Mouse (Mus musculus): Measurements from ENCODE around the gene Gm9970.
"Not testable (repeated sequence)": the region's sequence is repeated elsewhere in the genome, so short reads cannot be mapped to it uniquely, and the experiment has no call there.

Gm9970 gene

DNA sequence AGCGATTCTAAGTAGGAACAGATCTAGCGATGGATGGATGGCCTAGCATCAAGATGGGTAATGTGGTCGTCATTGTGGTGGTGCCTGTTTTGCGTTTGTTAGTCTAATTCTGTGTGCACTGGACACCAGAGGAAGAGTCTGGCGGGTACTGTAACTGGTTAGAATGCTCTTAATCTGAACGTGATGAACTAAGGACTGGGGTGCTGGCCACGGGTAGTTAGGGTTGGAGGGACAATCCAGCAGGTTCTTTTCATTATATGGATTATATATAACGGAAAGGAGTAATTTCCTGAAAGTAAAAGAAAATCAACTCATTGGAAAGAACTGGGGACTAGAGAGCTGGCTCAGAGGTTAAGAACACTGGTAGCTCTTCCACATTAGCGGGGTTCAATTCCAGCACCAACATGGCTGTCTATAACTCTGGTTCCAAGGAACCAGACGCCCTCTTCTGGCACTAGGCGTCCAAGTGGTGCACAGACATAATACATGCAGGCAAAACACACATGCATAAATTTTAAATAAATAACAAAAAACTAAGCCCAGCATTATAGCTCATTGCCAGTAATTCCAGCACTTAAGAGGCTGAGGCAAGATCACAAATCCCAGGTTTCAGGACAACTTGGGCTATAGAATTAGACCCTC is 19.6 kb downstream of the Gm9970 start:
- DNase-seq, result peak; percentile 40 to 62

DNA sequence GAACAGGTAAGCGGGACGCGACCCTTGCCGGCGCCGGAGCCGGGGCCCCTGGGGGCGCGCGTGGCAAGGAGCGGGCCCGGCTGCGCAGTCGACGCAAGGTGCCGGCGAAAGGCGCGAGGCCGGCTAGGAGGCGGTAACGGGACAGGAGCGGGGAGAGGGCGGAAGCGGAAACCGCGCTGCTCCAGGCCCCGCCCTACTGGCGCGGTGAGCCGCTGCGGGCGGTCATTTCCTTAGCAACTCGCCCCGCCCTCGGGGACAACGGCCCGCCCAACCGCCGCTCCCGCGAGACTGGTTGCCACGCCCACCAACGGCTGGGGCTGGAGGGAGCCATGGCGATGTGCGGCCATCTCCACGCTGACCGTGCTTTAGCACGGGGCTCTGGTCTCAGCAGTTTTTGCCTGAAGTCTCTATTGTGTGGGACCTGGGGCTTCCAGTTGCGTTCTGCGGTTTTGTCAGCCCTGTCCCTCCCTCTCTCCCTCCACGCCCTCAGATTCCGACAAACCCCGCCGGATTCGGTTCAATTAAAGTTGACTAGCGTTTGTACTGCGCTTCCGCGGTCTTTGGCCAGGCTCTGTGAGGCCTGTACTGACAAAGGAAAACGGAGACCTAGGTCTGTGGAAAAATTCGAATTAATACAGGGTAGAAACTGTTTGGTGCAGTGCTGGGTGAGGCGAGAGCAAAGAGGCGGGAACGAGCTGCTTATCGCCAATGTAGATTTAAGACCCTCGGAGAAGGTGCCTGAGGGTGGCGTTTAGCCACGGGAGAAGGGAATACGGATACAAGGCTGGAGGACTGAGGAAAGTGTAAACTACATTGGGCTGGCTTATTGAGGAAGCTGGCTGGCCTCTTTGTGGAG is 20.4 kb downstream of the Gm9970 start, which contains the start of gene Ppm1g:
Gene Ppm1g (minus strand): TSS at position 240 of the 856 bp plus-strand sequence.
- peak; percentile 96 to 99 for DNase-seq

DNA sequence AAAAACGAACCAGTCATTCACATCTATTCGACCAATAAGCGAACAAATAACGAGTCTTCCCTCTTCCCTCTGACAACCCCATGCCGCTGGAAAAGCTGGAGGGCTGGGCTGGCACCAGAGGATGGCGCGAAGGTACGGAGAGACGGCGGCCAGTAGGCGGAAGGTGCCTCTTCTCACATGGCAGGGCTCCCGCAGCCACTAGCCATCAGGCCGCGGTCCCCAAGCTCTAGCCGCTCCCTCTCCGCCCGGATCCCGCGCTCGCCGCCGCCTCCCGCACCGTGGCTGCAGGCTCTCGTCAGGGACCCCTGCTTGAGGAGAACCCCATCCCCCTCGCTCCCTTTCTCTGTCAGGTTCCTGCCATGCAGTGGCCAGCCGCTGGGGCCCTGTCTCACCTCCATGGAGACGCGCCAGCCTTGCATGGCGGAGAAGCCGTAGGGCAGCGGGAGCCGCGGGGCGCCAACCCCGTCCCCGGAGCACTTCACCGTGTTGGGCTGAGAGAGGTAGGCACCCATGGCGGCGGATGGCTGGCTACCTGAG is 21.1 kb downstream of the Gm9970 start:
- DNase-seq, result peak; percentile 26 to 60

GRCm38 (mm10) chr5:31219474-31219873 is 21.6 kb downstream of the Gm9970 start:
- no peak for DNase-seq

GRCm38 (mm10) chr5:31219070-31219469 is 22.0 kb downstream of the Gm9970 start:
- peak in 1 of 2 experiments; percentile 53 for DNase-seq

- peak in 1 of 2 experiments; percentile 27 for DNase-seq
These were observed 22.7 kb downstream of the Gm9970 start for GRCm38 (mm10) chr5:31218294-31218693.

DNA sequence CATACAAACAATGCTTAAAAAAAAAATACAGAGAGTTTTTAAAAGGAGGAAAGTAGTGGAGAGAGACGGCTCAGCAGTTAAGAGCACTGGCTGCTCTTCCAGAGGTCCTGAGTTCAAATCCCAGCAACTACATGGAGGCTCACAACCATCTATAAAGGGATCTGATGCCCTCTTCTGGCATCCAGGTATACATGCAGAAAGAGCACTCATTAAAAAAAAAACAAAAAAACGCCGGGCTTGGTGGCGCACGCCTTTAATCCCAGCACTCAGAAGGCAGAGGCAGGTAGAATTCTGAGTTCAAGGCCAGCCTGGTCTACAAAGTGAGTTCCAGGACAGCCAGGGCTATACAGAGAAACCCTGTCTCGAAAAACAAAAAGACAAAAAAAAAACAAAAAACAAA is 24.5 kb downstream of the Gm9970 start:
- DNase-seq, result not testable (repeated sequence)

DNA sequence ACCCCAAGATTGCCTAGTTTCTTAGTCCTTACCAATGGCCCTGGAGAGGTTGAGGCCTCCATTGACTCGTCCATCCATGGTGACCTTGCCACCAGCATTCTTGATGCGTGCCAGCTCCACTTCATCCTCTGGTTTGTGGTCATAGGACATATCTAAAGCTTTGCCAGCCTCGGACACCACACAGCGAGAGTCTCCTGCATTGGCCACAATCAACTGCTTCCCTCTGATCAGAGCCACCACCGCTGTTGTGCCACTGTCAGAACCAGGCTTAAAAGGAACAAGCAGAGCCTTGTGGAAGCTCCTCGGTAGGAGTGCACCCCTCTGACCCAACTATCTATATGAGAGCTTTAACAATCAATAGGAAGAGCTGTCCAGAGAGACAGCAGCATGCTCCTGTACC is 36.6 kb downstream of the Gm9970 start:
- no peak for DNase-seq

DNA sequence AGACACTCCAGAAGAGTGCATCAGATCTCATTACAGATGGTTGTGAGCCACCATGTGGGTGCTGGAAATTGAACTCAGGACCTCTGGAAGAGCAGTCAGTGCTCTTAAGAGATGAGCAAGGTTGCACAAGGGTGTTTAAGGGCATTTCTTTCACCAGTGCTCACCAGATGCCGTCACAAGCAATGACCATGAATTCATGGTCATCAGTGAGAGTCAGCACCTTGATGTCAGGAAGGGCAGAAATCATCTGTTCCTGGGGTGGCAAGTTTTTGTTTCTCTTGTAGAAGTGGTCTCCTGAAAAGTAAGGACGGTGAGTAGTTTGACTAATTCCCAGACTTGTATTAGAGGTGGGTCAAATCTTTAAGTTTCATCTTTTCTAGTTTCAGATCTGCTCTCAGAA is 37.2 kb downstream of the Gm9970 start:
- DNase-seq, result no peak

- DNase-seq, result no peak
These were observed 38.1 kb downstream of the Gm9970 start for GRCm38 (mm10) chr5:31202933-31203332.

DNA sequence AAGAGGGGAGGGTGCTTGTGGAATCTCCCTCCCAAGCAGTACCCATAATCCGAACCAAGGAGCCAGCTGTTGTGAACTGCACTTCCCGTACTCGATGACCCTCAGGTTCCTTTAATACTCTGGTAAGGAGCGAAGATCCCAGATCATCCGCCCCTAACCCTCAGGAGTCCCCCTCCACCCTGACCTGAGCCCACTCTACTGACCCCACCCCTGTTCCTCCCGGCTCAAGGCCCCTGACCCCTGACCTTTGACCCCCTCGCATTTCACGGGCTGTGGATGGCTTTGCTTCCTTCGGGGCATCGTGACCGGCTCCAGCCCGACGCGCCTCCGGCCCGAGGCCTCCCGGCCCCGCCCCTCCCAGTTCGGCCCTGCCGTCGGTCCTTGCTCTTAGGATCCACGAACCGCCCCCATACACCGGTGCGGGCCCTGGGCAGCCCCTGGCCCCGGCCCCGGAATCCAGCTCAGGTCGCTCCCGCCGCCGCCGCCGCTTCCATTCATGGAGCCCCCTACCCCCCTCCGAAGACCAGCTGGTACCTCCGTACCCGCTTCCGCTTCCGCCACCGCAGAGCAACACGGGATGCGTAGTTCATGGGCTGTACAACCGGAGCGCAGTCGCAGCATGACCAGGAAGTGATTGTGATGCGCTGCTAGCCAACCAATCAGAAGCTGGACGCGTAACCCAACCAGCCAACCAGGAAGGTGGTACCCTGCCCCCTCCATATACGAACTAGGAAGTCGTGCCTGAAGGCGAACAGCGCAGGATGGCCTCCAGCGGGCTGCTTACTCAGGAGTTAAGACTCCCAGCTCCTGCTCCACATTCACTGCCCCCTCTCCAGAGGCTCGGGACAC is 39.1 kb downstream of the Gm9970 start, which contains the start of gene Zfp513:
Gene Zfp513 (minus strand): TSS at position 562 of the 849 bp plus-strand sequence.
- DNase-seq, result peak; percentile 95 to 99

DNA sequence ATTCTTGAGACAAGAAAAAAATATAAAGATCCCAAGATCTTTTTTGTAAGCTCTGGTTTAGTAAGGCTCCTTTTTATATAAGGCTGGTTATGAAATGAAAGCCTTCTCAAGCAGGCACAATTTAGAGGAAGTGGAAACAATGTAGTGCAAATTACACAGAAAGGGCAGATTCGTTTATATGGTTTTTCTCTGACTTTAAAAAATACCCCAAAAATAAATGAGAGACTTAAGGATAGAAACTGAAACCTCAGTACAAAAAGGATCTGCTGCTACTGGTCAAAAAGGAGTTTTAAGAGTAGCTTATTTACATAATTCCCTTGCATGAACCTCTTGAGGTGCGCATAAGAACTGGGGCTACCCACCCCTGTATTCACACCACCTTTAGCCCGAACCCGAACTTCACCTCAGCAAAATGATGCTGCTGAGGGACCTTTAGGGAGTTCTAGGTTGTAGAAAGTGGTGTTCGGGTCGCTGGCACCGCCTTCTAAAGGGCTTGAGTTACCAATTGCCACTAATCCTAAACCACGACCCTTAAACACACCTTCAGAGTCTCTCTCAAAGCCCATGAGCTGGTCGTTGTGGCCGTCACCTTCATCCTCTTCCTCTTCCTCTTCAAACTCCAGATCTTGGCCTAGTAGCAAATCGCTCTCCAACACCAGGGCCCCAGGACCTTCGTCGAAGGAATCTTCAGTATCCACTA is 39.8 kb downstream of the Gm9970 start:
- DNase-seq, result no peak

DNA sequence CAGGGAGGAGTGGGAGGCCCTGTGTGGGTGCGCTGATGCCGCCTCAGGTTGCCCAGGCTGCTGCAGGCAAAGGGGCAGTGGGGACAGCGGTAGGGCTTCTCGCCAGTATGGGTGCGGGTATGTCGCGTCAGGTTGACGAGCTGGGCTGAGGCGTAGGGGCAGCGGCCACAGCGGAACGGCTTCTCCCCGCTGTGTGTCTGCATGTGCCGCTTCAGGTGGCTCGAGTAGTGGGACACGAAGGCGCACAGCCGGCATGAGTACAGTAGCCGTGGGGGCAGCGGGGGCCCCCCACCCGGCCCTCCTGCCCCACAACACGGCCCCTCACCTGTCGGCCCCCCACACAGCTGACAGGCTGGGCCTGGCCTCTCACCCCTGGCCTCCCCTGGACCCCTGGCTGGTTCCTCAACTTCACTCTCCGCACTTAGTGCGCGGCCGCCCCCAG is 40.7 kb downstream of the Gm9970 start:
- DNase-seq, result peak in 1 of 2 experiments; percentile 25

GRCm38 (mm10) chr5:31199893-31200292 is 41.1 kb downstream of the Gm9970 start:
- peak in 1 of 2 experiments; percentile 51 for DNase-seq

DNA sequence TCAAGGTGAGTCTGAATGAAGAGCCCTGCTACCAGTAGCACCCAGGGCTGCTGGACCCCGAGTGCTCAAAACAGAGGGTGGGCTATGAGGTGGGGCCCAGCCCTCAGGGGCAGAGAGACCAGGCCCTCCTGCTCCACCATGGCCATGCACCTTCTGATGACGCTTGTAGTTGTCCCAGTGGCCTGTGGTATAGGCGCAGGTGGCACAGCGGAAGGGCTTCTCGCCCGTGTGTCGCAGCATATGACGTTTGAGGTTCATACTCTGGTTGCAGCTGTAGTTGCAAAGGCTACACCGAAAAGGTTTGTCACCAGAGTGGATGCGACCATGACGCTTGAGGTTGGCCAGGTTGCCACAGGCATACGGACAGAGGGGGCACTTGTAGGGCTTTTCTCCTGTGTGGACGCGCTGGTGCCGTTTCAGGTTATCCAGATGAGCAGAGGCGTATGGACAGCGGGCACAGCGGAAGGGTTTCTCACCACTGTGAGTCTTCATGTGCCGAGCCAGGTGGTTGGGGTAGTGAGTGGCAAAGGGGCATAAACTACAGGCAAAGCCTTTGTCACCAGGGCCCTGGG is 41.6 kb downstream of the Gm9970 start:
- no peak for DNase-seq

GRCm38 (mm10) chr5:31198616-31199320 is 42.3 kb downstream of the Gm9970 start:
- no peak for DNase-seq

GRCm38 (mm10) chr5:31198170-31198569 is 42.9 kb downstream of the Gm9970 start:
- no peak for DNase-seq

GRCm38 (mm10) chr5:31197072-31197471 is 44.0 kb downstream of the Gm9970 start:
- DNase-seq, result no peak

DNA sequence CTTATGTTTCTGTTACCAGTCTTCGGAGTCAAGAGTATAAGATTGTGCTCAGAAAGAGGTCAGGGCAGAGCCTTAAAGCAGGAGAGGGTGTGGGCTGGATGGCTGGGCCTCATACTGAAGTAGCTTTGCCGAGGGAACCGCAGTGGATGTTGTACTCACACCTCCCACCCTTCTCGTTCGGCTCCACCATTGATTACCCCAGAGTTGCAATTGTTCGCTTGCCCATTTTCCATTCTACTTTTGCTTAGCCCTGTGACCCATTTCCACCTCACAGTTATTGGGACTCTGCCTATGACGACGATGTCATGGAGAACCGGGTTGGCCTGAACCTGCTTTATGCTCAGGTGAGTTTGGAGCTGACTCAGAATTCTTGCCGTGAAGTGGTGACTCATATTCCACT is 44.8 kb downstream of the Gm9970 start:
- DNase-seq, result no peak

- no peak for DNase-seq
These were observed 45.4 kb downstream of the Gm9970 start for GRCm38 (mm10) chr5:31195671-31196070.

All from kidney, postnatal 36 days (tissue).